Mouse (Mus musculus) bone marrow macrophage, adult 2 months (primary cell): ENCODE measurements around the gene Strn4.

Experiments
- CTCF ChIP-seq: IDR thresholded peaks from 2 replicates; pipeline ENCODE4 v1.5.1; 2012; ENCODE audit warnings: low read depth, mild to moderate bottlenecking, low read length, moderate library complexity
- POLR2A ChIP-seq: IDR thresholded peaks from 2 replicates; pipeline ENCODE4 v1.6.1; 2012; ENCODE audit warnings: mild to moderate bottlenecking, low read depth, low read length, borderline replicate concordance

DNA sequence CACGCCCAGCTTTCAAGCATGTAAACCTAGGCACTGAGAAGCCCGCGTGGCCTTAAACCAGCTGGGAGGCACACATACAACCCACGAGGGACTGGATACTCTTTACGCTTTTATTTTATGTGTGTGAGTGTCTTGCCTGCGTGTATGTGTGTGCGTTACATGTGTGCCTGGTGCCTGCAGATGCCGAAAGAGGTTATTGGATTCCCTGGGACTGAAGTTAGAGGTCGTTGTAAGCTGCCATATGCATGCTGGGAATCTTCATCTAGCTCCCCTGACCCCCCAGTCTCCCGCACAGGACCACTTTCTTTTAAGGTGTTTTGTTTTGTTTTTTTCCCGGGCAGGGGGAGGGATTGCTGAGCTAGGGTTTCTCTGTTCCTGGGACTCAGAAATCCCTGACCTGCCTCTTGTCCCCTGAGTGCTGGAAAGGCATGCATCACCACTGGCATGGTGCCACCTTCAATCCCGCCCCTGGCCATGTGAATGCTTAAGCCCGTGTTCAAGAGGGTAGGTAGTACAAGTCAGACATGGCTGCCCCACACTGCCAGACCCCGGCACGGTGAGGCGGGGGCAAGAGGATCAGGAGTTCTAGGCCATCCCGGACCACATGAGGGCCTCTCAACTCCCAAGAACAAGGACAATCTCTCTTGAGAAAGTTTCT lies 31.8 kb upstream of the Strn4 start:
- TF ChIP-seq CTCF (no peak), POLR2A (no peak)
